Mouse (Mus musculus) liver, embryonic 12.5 days (tissue): Measurements from ENCODE around the gene Ubqln5. TPM values are rescaled to one million over a fixed set of nuclear protein-coding genes. Genes with fewer than 3 reads are reported as not detected.

ENCODE experiments used
- polyA plus RNA-seq: library from polyadenylated mRNA; unstranded; fragments of >200 nt; fragmentation: Nextera tagmentation; extraction: Ambion mirVana; gene quantifications from 2 replicates; pipeline ENCODE4 v1.2.1, GENCODE M21; 2016

Ubqln5 gene
- polyA plus RNA-seq, 1 experiment from 2014 or later, result not detected

Other genes starting within 250 kb of the Ubqln5 start
- not detected in 2 replicates for gene Olfr66, start 243.6 kb downstream of the Ubqln5 start, polyA plus RNA-seq
- gene Olfr64, start 235.3 kb downstream of the Ubqln5 start, polyA plus RNA-seq, result not detected in 2 replicates
- gene Olfr65, start 226.3 kb downstream of the Ubqln5 start, polyA plus RNA-seq, result not detected in 2 replicates
- gene Olfr631, start 201.0 kb downstream of the Ubqln5 start, polyA plus RNA-seq, result 0.30 TPM in 1 of 2 replicates, not detected in the other
- 0.17 and 0.35 TPM in 2 replicates for gene Olfr632, start 195.5 kb downstream of the Ubqln5 start, polyA plus RNA-seq
- 0.08 TPM in 1 of 2 replicates, not detected in the other for gene Olfr633, start 185.4 kb downstream of the Ubqln5 start, polyA plus RNA-seq
- not detected in 2 replicates for gene Olfr635, start 158.7 kb downstream of the Ubqln5 start, polyA plus RNA-seq
- not detected in 2 replicates for gene Olfr638, start 131.1 kb downstream of the Ubqln5 start, polyA plus RNA-seq
- not detected in 2 replicates for gene Olfr639, start 112.5 kb downstream of the Ubqln5 start, polyA plus RNA-seq
- gene Olfr640, start 104.3 kb downstream of the Ubqln5 start, polyA plus RNA-seq, result not detected in 2 replicates
- gene Olfr641, start 94.4 kb downstream of the Ubqln5 start, polyA plus RNA-seq, result not detected in 2 replicates
- not detected in 2 replicates for gene Olfr642, start 77.2 kb downstream of the Ubqln5 start, polyA plus RNA-seq
- not detected in 2 replicates for gene 4930516K23Rik, start 68.4 kb downstream of the Ubqln5 start, polyA plus RNA-seq
- not detected in 2 replicates for gene Olfr644, start 58.0 kb downstream of the Ubqln5 start, polyA plus RNA-seq
- gene Olfr645, start 44.4 kb downstream of the Ubqln5 start, polyA plus RNA-seq, result not detected in 2 replicates
- gene Olfr646, start 25.0 kb downstream of the Ubqln5 start, polyA plus RNA-seq, result not detected in 2 replicates
- gene Olfr643, start 7.6 kb upstream of the Ubqln5 start, polyA plus RNA-seq, result not detected in 2 replicates
- not detected in 2 replicates for gene Ubqln3, start 13.5 kb upstream of the Ubqln5 start, polyA plus RNA-seq
- not detected in 2 replicates for gene Ubqlnl, start 20.7 kb upstream of the Ubqln5 start, polyA plus RNA-seq
- gene Olfm5, start 35.0 kb upstream of the Ubqln5 start, polyA plus RNA-seq, result not detected in 2 replicates
- 0.05 and 0.11 TPM in 2 replicates for gene Olfr648, start 53.6 kb upstream of the Ubqln5 start, polyA plus RNA-seq
- not detected in 2 replicates for gene Olfr649, start 66.2 kb upstream of the Ubqln5 start, polyA plus RNA-seq
- 1.6 and 1.7 TPM in 2 replicates for gene Trim6, start 89.0 kb upstream of the Ubqln5 start, polyA plus RNA-seq
- 1.2 and 1.7 TPM in 2 replicates for gene Trim34a, start 114.6 kb upstream of the Ubqln5 start, polyA plus RNA-seq
- 0.33 and 0.38 TPM in 2 replicates for gene Trim5, start 158.3 kb upstream of the Ubqln5 start, polyA plus RNA-seq
- 3.2 and 4.3 TPM in 2 replicates for gene Trim12a, start 185.6 kb upstream of the Ubqln5 start, polyA plus RNA-seq
- gene Trim34b, start 199.6 kb upstream of the Ubqln5 start, polyA plus RNA-seq, result not detected in 2 replicates
- 1.2 and 1.4 TPM in 2 replicates for gene Trim12c, start 223.5 kb upstream of the Ubqln5 start, polyA plus RNA-seq
- gene Trim30b, start 240.1 kb upstream of the Ubqln5 start, polyA plus RNA-seq, result 0.11 TPM in 1 of 2 replicates, not detected in the other